Mouse (Mus musculus): Measurements from ENCODE around the gene Rab3a.

The Rab3a gene

DNA sequence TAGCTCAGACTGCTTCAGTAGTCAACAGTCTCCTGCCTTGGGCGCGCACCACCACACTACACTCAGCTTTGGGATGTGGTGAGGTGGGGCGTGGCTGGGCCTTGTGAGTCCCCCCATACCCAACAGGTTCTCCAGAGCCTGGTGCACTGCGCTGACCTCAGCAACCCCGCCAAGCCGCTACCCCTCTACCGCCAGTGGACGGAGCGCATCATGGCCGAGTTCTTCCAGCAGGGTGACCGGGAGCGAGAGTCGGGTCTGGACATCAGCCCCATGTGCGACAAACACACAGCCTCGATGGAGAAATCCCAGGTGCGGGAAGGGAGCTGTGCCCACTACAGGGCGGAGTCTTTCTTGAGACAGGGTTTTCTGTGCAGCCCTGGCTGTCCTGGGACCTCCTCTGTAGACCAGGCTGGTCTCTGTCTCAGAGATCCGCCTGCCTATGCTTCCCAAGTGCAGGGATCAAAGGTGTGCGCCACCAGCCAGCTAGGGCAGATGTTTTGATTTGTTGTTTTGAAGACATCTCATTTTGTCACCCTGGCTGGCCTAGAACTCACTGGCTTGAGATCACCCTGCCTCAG is 5.3 kb upstream of the Rab3a start:
- TF ChIP-seq GATA4 (IDR thresholded peaks at IDR 0.05; ENCODE audit: insufficient replicate concordance, low read length): no peak

- no peak for TF ChIP-seq GATA4 (IDR thresholded peaks at IDR 0.05; ENCODE audit: insufficient replicate concordance, low read length)
These were observed 4.3 kb upstream of the Rab3a start for GRCm38 (mm10) chr8:70750128-70750680.

DNA sequence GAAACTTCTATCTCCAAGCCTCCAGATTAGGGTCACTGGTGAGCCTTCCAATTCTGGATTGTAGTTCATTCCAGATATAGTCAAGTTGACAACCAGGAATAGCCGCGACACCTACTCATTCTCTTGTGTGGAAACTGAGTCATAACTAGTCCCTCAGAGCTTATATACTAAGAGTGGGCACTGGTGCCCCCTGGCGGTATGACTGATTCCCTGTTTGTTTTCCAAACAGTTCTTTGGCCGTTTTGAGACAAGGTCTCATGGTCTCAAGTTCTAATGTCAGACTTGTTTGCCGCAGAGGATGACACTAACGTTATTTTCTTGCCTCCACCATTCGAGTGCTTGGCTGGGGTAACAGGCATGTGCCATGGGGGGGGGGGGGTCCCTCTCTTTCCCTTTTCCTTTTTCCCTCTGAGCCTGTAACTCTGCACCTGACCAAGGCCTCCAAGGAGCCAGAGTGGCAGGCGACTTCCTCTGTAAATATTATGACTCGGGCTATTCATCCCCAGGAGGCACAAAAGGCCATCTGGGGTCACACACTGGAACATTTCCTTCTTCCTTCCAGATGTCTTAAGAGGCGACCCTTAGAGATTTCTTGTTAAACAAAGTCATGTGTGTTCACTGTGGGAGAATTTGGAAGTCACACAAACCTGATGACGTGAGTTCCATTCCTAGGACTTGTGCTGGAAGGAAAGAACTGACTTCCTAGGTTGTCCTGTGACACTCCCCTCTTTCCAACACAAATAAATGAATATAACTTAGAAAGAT is 2.3 kb upstream of the Rab3a start:
- peak; percentile 90; the same call in 1 of the 2 replicates for TF ChIP-seq GATA4 (IDR thresholded peaks at IDR 0.05; ENCODE audit: insufficient replicate concordance, low read length)

GRCm38 (mm10) chr8:70753151-70753550 is 1.3 kb upstream of the Rab3a start:
- peak; percentile 53; the same call in 1 of the 2 replicates for TF ChIP-seq GATA4 (IDR thresholded peaks at IDR 0.05; ENCODE audit: insufficient replicate concordance, low read length)

GRCm38 (mm10) chr8:70754871-70755660 is 587 bp downstream of the Rab3a start:
- TF ChIP-seq GATA4 (IDR thresholded peaks at IDR 0.05; ENCODE audit: insufficient replicate concordance, low read length): no peak

DNA sequence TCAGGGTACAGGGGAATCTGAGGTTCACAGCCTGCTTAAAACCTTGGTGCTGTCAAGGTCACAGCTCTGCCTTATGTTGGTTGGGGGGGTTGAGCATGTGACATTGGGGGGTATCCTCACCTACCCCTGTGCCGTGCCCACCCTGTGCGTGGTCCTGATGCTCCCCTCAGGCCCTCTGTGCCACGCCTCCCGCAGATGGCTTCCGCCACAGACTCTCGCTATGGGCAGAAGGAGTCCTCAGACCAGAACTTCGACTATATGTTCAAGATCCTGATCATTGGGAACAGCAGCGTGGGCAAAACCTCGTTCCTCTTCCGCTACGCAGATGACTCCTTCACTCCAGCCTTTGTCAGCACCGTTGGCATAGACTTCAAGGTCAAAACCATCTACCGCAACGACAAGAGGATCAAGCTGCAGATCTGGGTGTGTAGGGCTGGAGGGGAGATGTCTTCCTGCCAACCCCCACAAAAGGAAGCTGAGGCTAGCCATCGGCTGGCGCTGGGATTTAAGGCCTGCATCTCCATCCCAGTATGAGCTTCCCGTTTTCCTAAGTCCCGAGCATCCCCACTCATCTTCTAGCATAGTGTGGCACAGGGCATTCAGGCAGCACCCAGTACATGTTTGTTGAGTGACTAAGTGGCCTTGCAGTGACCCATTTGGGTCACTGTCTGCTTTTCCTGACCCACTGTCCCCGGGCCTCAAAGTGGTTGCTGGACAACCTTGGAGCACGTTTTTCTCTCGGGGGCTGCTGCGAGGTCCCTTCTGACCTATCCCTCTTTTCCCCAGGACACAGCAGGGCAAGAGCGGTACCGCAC is 1.4 kb downstream of the Rab3a start:
- no peak for TF ChIP-seq GATA4 (IDR thresholded peaks at IDR 0.05; ENCODE audit: insufficient replicate concordance, low read length)

DNA sequence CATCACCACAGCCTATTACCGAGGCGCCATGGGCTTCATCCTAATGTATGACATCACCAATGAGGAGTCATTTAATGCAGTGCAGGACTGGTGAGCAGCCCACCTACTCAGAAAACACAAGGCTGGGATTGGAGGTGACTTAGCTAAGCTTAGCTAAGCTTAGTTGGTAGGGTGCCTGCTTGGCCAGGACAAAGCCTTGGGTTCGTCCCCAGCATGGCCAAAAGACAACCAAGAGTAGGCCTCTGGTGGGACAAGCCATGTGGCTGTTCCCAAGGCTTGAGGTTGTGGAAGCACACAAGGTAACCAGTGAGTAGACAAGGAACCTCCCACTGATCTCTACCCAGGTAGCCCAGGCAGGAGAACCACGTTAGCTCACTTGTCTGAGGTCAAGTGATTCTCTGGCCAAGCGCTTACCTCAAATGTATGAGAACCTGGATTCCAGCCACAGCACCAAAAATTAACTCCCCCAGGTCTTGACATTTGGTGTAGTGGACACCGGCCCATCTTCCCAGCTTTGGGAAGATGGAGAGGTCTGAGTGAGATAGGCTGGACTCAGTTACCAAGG is 2.1 kb downstream of the Rab3a start:
- TF ChIP-seq GATA4 (IDR thresholded peaks at IDR 0.05; ENCODE audit: insufficient replicate concordance, low read length): no peak

DNA sequence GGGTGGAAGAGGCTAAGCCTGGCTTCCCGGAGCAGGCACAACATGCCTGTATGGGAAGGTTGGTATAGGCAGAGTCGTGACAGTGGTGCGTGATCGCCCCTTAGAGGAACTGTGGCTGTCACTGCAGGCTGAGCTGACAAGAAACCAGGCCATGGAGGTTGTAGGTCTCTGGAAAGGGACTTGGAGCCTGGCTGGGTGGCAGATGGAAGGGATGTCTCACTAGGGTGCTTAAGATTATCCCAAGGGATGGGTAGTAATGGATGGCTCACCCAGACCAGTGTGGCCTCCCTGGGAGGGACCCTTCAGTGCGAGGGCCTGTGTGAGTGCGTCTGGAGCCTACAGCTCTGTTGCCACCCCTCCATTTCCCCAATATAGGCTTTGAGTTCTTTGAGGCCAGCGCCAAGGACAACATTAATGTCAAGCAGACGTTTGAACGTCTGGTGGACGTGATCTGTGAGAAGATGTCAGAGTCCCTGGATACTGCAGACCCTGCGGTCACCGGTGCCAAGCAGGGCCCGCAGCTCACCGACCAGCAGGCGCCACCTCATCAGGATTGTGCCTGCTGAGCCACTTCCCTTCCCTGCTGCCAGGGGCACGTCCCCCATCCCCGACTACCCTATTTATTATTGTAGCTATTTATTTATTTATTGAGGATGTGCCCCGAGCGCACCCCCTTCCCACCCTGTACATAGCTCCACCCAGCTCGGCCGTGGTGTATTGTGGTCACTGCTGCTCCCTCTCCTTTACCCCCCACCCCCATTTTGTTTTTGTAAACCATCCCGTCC is 3.2 kb downstream of the Rab3a start:
- no peak for TF ChIP-seq GATA4 (IDR thresholded peaks at IDR 0.05; ENCODE audit: insufficient replicate concordance, low read length)

DNA sequence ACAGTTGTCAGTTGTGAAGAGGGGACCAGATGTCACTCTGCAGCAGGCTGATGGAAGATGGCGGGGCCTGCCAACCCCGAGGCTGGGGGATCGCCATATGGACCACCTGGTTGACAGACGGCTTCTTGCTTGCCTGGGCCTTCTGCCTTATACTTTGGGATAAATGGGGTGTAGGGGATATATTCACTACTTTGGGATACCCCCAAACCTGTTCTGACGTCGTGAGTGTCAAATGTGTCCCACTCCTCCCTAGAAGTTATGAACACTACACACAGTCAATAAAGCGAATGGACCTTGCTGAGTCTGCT is 3.8 kb downstream of the Rab3a start:
- no peak for TF ChIP-seq GATA4 (IDR thresholded peaks at IDR 0.05; ENCODE audit: insufficient replicate concordance, low read length)

GRCm38 (mm10) chr8:70758616-70759561 is 4.4 kb downstream of the Rab3a start:
- TF ChIP-seq GATA4 (IDR thresholded peaks at IDR 0.05; ENCODE audit: insufficient replicate concordance, low read length): no peak

GRCm38 (mm10) chr8:70760350-70760749 is 5.9 kb downstream of the Rab3a start:
- no peak for TF ChIP-seq GATA4 (IDR thresholded peaks at IDR 0.05; ENCODE audit: insufficient replicate concordance, low read length)

GRCm38 (mm10) chr8:70760775-70761406 is 6.4 kb downstream of the Rab3a start, which contains the start of gene Mpv17l2:
Gene Mpv17l2 (minus strand): TSS chr8:70760946.
- no peak for TF ChIP-seq GATA4 (IDR thresholded peaks at IDR 0.05; ENCODE audit: insufficient replicate concordance, low read length)

Data from liver, adult (tissue).